Mouse (Mus musculus): ENCODE results near the gene Kdm2a.

DNA sequence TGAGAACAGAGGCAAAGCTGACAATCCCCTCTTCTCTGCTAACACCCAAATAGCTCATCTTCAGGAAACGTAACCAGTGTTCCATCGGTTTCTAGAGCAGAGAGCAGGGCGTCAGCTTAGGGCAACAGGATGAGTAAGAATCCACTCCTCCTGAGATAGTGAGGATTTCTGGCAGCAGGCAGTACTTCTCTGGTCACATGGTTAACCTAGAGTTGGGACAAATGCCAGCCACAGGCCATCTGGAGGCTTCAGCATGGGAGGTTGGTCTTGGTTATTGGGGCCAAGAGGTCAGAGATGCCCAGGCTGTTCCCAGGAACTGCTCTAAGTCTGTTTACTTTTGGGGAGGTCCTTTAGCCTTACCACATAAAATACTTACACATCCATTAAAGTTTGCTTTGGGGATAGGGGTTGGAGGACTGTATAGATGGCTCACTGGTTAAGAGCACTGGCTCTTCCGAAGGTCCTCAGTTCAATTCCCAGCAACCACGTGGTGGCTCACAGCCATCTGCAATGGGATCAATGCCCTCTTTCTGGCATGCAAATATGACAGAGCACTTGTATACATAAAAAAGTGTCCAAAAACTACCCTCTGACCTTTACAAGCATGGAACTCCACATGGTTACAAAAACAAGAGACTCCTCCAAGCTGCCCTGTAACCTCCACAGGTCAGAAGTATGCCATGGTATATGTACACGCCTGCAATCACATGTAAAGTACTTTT is 82.7 kb downstream of the Kdm2a start:
- no peak for TF ChIP-seq CTCF (IDR thresholded peaks at IDR 0.05; ENCODE audit: low read depth, low read length)
- no peak for TF ChIP-seq GATA2 (IDR thresholded peaks at IDR 0.05; ENCODE audit: borderline replicate concordance, low read depth, low read length)
- no peak for TF ChIP-seq GATA1 (IDR thresholded peaks at IDR 0.05; ENCODE audit: borderline replicate concordance, low read length)
- no peak for TF ChIP-seq TAL1 (conservative IDR thresholded peaks at IDR 0.05; ENCODE audit: low read depth, low read length)
